Mouse (Mus musculus) stomach, embryonic 15.5 days (tissue): ENCODE measurements around the gene Sult3a1. TPM values are rescaled to one million over a fixed set of nuclear protein-coding genes. Genes with fewer than 3 reads are reported as not detected.
"Not testable (repeated sequence)": the region's sequence is repeated elsewhere in the genome, so short reads cannot be mapped to it uniquely, and the experiment has no call there.

Source experiments
- ATAC-seq: fragments of 200-750 bp; cut with Nextera tagmentation; 2 replicates; pipeline ENCODE4 v1.8.0; 2017; ENCODE audit warnings: low read depth, moderate number of reproducible peaks, moderate TSS enrichment; ENCODE audit not compliant: insufficient read depth, low FRiP score
- H3K27ac ChIP-seq: fragments of 300-500 bp; sonication (generic); 2 replicates; pipeline ENCODE4 v1.5.1; 2015; ENCODE audit warnings: mild to moderate bottlenecking, inconsistent platforms
- H3K27me3 ChIP-seq: fragments of 300-500 bp; sonication (generic); replicated peaks from 2 replicates; pipeline ENCODE4 v1.6.1; 2015; ENCODE audit warnings: inconsistent platforms
- H3K36me3 ChIP-seq: fragments of 300-500 bp; sonication (generic); 2 replicates; pipeline ENCODE4 v1.6.1; 2015; ENCODE audit warnings: inconsistent platforms
- H3K4me1 ChIP-seq: fragments of 300-500 bp; sonication (generic); 2 replicates; pipeline ENCODE4 v1.6.1; 2015; ENCODE audit warnings: inconsistent platforms
- H3K4me2 ChIP-seq: fragments of 300-500 bp; sonication (generic); 2 replicates; pipeline ENCODE4 v1.6.1; 2015; ENCODE audit warnings: mild to moderate bottlenecking, inconsistent platforms
- H3K4me3 ChIP-seq: fragments of 300-500 bp; sonication (generic); replicated peaks from 2 replicates; pipeline ENCODE4 v1.5.1; 2015; ENCODE audit warnings: inconsistent platforms
- H3K9ac ChIP-seq: fragments of 300-500 bp; sonication (generic); 2 replicates; pipeline ENCODE4 v1.6.1; 2015; ENCODE audit warnings: inconsistent platforms
- H3K9me3 ChIP-seq: fragments of 300-500 bp; sonication (generic); 2 replicates; pipeline ENCODE4 v1.6.1; 2016; ENCODE audit warnings: inconsistent platforms
- WGBS: fragments of 180-500 bp; shearing (Covaris S2); methylation state at CpG from one replicate; pipeline ENCODE4 v1.1.7; 2015; 5-methylcytosine and 5-hydroxymethylcytosine counted together
- polyA plus RNA-seq: library from polyadenylated mRNA; unstranded; fragments of >200 nt; fragmentation: Nextera tagmentation; extraction: Ambion mirVana; gene quantifications from 2 replicates; pipeline ENCODE4 v1.2.1, GENCODE M21; 2015

The Sult3a1 gene
- not detected in 2 replicates for polyA plus RNA-seq

DNA sequence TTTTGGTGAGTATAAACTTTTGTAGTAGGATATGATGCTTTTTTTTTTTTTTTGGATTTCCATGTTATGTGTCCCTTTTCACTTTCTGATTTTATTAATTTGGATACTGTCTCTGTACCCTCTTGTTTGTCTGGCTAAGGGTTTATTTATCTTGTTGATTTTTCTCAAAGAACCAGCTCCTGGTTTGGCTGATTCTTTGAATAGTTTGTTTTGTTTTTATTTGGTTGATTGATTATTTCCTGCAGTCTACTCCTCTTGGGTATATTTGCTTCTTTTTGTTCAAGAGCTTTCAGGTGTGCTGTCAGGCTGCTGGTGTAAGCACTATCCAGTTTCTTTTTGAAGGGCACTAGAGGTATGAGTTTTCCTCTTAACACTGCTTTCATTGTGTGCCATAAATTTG lies at the start of gene Sult3a1:
TSS of gene Sult3a1 (plus strand) at position 301 of the 400 bp plus-strand sequence.
- ATAC-seq = no peak
- H3K9me3 ChIP-seq = no peaks in the 10 kb centered on the region
- no peaks in the 10 kb centered on the region for H3K36me3 ChIP-seq

DNA sequence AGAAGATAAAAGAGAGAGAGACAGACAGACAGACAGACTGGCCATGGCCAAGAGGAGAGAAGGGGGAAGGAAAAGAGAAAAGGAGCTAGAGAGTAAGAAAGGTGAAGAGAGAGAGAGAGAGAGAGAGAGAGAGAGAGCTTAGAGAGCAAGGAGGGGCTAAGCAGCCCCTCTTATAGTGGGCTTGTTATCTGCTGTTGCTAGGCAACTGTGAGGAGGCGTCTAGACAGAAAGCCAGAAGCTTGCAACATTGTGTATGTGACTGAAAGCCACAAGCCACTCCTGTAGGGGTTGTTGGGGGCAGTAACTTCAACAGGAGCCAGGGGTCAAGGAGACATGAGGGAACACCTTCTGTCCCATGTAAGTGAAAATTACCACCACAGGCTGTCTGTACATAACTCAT lies 45.7 kb upstream of the Sult3a1 start:
- Histone ChIP-seq H3K9ac (no peak overlapping the region), H3K27me3 (no peaks in the 10 kb centered on the region), H3K36me3 (no peaks in the 10 kb centered on the region), H3K4me3 (no peak overlapping the region), H3K4me2 (no peak overlapping the region), H3K27ac (no peak overlapping the region), H3K4me1 (no peaks in the 10 kb centered on the region), H3K9me3 (no peaks in the 10 kb centered on the region)
- WGBS = 28% methylated on average over 1 of the region's 1 CpGs
- ATAC-seq = no peak; the same call in 1 of the 2 replicates

More for the DNA sequence above, at the start of gene Sult3a1:
- Histone ChIP-seq H3K27me3 (no peaks in the 10 kb centered on the region), H3K4me1 (no peaks in the 10 kb centered on the region), H3K4me2 (no peak within 1 kb of the TSS), H3K4me3 (no peak within 1 kb of the TSS), H3K9ac (no peak within 1 kb of the TSS), H3K27ac (no peak within 1 kb of the TSS)

DNA sequence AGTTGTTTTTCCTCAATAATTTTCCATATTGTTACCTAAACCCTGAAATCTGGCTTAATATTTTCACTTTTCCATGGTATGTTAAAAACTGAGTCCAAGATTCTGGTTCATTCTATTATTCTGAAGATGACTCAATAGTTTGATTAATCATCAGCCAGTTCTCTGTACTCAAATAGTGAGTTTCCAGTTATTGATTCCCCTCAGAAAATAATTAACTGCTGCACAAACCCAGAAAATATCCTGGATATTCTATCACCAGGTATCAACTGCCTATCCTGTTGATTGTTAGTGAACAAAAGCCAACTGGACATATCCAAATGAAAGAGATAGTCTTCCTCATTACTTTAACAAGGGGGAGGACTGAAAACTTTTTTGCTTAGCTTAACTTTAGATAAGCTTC lies 43.3 kb upstream of the Sult3a1 start:
- H3K4me2 ChIP-seq = no peak overlapping the region
- no peaks in the 10 kb centered on the region for H3K36me3 ChIP-seq
- H3K27me3 ChIP-seq = no peaks in the 10 kb centered on the region
- no peaks in the 10 kb centered on the region for H3K4me1 ChIP-seq
- no peak overlapping the region for H3K9ac ChIP-seq
- H3K9me3 ChIP-seq = no peaks in the 10 kb centered on the region
- no peak for ATAC-seq
- H3K4me3 ChIP-seq = no peak overlapping the region
- no peak overlapping the region for H3K27ac ChIP-seq

DNA sequence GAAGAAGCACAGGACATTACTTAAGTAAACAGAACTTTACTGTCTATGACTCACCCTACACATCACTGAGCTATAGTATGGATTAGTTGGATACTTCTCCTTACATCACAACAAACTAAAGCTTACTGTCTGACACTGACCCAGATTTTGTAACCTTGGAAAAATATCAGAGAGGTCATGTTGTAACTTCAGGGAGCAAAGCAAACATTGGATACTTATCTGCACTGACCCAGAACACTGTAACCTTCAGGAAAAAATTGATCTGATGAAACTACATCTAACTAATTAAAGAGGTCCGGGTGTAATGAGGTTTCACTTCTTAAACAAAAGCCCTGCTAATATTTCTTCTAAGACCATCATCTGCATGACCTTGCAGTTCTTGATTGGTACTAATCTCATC lies 40.6 kb upstream of the Sult3a1 start:
- Histone ChIP-seq H3K27ac (no peak overlapping the region), H3K9me3 (no peaks in the 10 kb centered on the region), H3K9ac (no peak overlapping the region), H3K4me1 (no peaks in the 10 kb centered on the region), H3K4me2 (no peak overlapping the region), H3K4me3 (no peak overlapping the region), H3K27me3 (no peaks in the 10 kb centered on the region), H3K36me3 (no peaks in the 10 kb centered on the region)
- ATAC-seq = no peak
- 63% methylated on average over 1 of the region's 1 CpGs for WGBS

DNA sequence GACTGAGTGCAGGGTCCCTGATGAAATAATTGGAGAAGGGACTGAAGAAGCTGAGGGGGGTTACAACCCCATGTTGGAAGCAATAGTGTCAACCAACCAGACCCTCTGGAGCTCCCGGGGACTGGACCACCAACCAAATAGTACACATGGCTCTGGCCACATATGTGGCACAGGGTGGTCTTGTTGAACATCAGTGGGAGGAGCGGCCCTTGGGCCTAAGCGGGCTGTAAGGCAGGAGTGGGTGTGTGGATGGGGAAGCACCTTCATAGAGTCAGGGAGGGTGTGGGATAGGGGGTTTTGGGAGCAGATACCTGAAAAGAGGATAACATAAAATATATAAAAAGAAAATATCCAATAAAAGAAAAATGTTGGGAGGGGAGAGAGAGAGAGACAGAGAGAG lies 36.6 kb upstream of the Sult3a1 start:
- H3K27me3 ChIP-seq = no peaks in the 10 kb centered on the region
- no peak for ATAC-seq
- H3K4me1 ChIP-seq = no peaks in the 10 kb centered on the region
- no peaks in the 10 kb centered on the region for H3K9me3 ChIP-seq
- 91% methylated on average over 3 of the region's 3 CpGs for WGBS
- H3K9ac ChIP-seq = no peak overlapping the region
- H3K27ac ChIP-seq = no peak overlapping the region
- H3K4me3 ChIP-seq = no peak overlapping the region
- H3K4me2 ChIP-seq = no peak overlapping the region
- no peaks in the 10 kb centered on the region for H3K36me3 ChIP-seq

DNA sequence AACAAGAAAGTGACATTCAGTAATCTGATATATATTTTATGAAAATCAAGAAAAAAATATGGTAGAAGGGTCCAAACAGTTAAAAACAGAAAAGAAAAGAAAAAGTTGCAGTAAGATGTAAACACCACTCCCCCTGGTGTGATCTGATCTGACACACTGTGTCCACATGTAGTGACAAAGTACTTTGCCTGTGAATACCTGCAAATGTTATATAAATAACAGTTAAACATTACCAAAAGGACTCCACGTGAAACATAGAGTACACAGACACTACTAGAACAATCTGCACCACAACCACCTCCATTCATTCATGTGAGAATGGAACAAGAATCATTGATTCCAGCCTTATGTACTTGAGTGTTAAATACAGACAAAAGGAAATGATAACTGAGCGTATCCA lies 8.5 kb downstream of the Sult3a1 start:
- H3K4me2 ChIP-seq = no peak overlapping the region
- no peak overlapping the region for H3K9ac ChIP-seq
- no peaks in the 10 kb centered on the region for H3K36me3 ChIP-seq
- peak; percentile 18; the same call in 1 of the 2 replicates for ATAC-seq
- no peak overlapping the region for H3K27ac ChIP-seq
- H3K27me3 ChIP-seq = no peaks in the 10 kb centered on the region
- no peak overlapping the region for H3K4me3 ChIP-seq
- H3K9me3 ChIP-seq = no peaks in the 10 kb centered on the region
- WGBS = 55% methylated on average over 2 of the region's 2 CpGs
- no peaks in the 10 kb centered on the region for H3K4me1 ChIP-seq

DNA sequence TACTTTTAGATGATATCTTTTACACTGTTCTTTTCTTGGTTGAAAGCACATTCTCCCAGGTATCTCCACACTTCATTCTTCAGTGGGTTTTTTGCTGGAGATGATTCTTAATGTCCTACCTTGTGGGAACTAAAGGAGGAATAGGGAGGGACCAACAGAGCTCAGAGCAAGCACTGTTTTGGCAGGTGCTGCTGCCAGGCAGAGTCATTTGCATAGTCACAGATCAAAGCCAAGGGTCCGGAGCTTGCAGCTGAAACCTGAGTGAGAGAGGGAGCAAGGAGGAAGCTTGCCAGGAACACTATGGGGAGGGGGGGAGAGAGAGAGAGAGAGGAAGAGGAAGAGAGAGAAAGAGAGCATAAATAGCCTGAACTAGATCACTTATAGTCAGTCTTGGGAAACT lies 12.9 kb downstream of the Sult3a1 start:
- Histone ChIP-seq H3K27ac (no peak overlapping the region), H3K9me3 (no peaks in the 10 kb centered on the region), H3K4me3 (no peak overlapping the region), H3K4me1 (no peaks in the 10 kb centered on the region), H3K27me3 (no peaks in the 10 kb centered on the region), H3K4me2 (no peak overlapping the region), H3K9ac (no peak overlapping the region), H3K36me3 (no peaks in the 10 kb centered on the region)
- WGBS = 21% methylated on average over 1 of the region's 1 CpGs
- ATAC-seq = no peak

DNA sequence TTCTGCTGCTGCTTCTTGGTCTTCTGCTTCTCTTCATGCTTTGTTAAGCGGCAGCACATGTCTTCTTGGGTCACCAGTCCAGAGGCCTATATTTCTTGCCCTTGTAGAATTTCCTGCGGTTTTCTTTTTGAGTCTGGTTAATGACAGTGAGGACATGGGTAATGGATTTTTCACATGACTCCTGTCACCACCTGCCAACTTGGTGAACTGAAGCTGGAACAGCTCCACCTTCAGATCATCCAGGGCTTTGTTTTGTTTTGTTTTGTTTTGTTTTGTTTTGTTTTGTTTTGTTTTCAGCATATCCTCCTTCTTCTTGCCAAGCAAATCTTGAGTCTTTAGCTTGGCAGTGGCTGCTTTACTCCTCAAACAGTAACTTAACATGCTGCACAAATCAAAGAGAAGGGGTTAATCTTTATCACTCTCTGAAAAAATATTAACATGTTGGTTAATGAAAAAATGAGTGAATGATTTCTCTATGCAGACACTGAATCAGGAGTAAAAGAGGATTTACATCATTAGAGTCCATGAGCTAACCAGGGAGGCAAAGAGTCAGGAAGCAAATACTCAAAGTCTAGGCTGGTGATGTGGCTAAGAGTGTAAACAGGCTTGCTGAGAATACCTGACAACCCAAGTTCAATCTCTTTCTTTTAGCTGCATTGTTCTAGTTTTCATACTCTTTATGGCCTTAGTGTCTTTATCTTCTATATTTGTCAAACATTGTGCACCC lies 15.3 kb downstream of the Sult3a1 start:
- Histone ChIP-seq H3K27me3 (no peaks in the 10 kb centered on the region), H3K4me2 (no peak overlapping the region), H3K4me3 (no peak overlapping the region), H3K4me1 (no peaks in the 10 kb centered on the region), H3K9ac (no peak overlapping the region), H3K36me3 (no peaks in the 10 kb centered on the region), H3K27ac (no peak overlapping the region), H3K9me3 (no peaks in the 10 kb centered on the region)
- ATAC-seq = no peak
- 89% methylated on average over 2 of the region's 2 CpGs for WGBS

DNA sequence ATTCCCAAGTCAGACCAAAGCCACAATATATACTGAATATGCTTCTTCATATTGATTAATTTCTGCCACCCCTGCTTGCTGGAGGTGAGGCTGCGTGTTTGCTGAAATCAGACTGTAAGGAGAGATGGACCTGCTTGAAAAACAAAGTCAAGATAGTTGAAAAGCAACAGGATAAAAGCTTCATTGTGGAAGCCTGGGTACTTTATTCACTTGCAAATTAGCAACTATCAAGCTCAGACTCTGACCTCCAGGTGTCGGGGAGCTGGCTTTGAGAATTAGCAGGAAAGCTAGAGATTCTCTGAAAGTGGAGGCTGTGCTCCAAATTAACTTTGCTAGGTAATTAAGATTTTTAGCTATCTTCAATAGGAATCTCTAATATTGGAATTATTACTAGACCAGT lies 24.9 kb downstream of the Sult3a1 start:
- ATAC-seq, H3K4me3 ChIP-seq, H3K4me1 ChIP-seq, H3K9ac ChIP-seq, H3K27me3 ChIP-seq, H3K36me3 ChIP-seq, H3K4me2 ChIP-seq, H3K9me3 ChIP-seq, H3K27ac ChIP-seq: not testable (repeated sequence)
- WGBS = 86% methylated on average over 2 of the region's 2 CpGs

DNA sequence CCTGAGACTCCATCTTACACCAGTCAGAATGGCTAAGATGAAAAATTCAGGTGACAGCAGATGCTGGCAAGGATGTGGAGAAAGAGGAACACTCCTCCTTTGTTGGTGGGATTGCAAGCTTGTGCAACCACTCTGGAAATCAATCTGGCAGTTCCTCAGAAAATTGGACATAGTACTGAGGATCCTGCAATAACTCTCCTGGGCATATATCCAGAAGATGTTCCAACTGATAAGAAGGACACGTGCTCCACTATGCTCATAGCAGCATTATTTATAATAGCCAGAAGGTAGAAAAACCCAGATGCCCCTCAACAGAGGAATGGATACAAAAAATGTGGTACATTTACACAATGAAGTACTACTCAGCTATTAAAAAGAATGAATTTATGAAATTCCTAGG lies 44.0 kb downstream of the Sult3a1 start:
- not testable (repeated sequence) for H3K4me2 ChIP-seq, H3K9ac ChIP-seq, H3K27me3 ChIP-seq, H3K36me3 ChIP-seq, ATAC-seq, H3K9me3 ChIP-seq, H3K4me1 ChIP-seq, H3K27ac ChIP-seq, H3K4me3 ChIP-seq
- 83% methylated on average over 1 of the region's 1 CpGs for WGBS

DNA sequence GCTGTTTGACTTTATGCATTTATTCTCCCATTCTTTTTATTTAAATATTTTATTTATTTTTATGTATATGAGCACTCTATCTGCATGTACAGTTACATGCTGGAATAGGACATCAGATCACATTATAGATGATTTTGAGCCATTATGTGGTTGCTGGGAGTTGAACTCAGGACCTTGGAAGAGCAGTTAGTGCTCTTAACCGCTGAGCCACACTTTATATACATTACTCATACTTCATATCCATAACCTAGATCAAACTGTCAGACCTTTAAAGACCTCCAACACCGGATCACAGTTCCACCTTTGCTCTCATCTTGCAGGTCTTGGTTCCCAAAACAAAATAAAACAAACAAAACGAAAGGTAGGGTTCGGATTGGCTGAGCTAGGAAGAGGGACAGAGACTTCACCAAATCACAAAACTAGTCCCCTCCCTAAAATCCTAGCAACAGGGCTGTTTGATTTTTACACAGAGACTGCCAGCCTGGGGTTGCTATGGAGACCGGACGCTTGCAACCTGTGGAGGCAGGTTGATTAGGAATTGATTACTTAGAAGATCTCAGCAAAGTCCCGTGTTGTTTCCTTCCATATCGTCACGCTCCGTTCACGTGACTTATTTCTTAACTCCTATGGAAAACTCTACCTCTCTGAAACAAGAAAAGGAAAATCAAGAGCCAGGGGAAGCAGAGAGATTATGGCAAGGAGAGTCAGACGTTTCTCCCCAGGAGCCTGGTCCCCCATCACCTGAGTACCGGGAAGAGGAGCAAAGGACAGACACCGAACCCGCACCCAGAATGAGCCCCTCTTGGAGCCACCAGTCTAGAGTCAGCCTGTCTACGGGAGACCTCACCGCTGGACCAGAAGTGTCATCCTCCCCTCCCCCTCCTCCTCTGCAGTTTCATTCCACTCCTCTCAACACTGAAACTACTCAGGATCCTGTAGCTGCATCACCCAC lies 47.3 kb downstream of the Sult3a1 start, which contains the start of gene Rsph4a:
TSS of gene Rsph4a (plus strand) at position 582 of the 952 bp plus-strand sequence.
- H3K4me1 ChIP-seq = no peaks in the 10 kb centered on the region
- H3K36me3 ChIP-seq = no peaks in the 10 kb centered on the region
- H3K4me2 ChIP-seq = peak within 1 kb of the TSS; percentile 61
- no peak within 1 kb of the TSS for H3K27ac ChIP-seq
- no peak within 1 kb of the TSS for H3K9ac ChIP-seq
- H3K27me3 ChIP-seq = no peaks in the 10 kb centered on the region
- 7% methylated on average over 17 of the region's 17 CpGs for WGBS
- peak within 1 kb of the TSS; percentile 38 for H3K4me3 ChIP-seq
- peak; percentile 79 for ATAC-seq
- no peaks in the 10 kb centered on the region for H3K9me3 ChIP-seq

DNA sequence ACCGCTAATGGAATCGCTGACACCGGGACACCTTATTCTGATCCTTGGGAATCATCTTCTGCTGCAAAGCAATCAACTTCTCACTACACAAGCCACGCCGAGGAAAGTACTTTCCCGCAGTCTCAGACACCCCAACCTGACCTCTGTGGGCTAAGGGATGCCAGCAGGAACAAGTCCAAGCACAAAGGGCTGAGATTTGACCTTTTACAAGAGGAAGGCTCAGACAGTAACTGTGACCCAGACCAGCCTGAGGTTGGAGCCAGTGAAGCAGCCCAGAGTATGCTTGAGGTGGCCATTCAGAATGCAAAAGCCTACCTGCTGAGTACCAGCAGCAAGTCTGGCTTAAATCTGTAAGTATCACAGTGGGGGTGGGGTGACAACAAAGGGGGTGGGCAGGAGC lies 48.0 kb downstream of the Sult3a1 start:
- H3K4me2 ChIP-seq = peak overlapping the region; percentile 61
- no peaks in the 10 kb centered on the region for H3K27me3 ChIP-seq
- no peak overlapping the region for H3K27ac ChIP-seq
- H3K4me1 ChIP-seq = no peaks in the 10 kb centered on the region
- peak overlapping the region; percentile 38; the same call in 1 of the 2 replicates for H3K4me3 ChIP-seq
- H3K36me3 ChIP-seq = no peaks in the 10 kb centered on the region
- H3K9ac ChIP-seq = no peak overlapping the region
- ATAC-seq = no peak
- H3K9me3 ChIP-seq = no peaks in the 10 kb centered on the region
- WGBS = 7% methylated on average over 6 of the region's 6 CpGs
